Mouse (Mus musculus): ENCODE results near the gene Hs3st6.

Gene Hs3st6

DNA sequence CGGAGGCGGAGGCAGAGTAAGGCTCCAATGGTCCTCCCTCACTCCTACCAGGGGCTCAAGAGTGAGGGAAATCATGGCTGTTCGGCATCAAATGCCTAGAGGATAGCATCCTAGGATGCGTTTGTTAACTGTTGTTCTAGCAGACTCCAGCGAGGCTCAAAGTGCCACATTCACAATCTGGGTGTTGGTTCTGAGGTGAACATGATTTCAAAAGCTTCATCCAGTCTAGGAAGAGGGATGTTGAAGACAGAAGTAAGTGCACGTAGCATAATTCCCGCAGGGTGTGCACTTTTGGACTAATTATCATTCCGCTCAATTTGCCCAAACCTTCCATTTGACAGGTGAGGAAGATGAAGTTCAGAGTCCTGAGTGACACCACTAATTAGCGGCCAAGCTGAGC is 45.4 kb downstream of the Hs3st6 start:
- no peaks in the 10 kb centered on the region for H3K36me3 ChIP-seq (ENCODE audit: insufficient read depth, low read length)
- TF ChIP-seq CTCF (conservative IDR thresholded peaks at IDR 0.05; ENCODE audit: low read length) (no peak), POU5F1 (IDR thresholded peaks at IDR 0.05; ENCODE audit: borderline replicate concordance, low read length) (no peak), NANOG (IDR thresholded peaks at IDR 0.05; ENCODE audit: borderline replicate concordance, low read length) (no peak)
- H3K9me3 ChIP-seq (ENCODE audit: low read length), result no peaks in the 10 kb centered on the region
- H3K4me3 ChIP-seq (replicated peaks; ENCODE audit: low read length), result no peak overlapping the region
- H3K4me1 ChIP-seq (replicated peaks; ENCODE audit: low read depth, low read length), result peaks cover 25% of the 10 kb centered on the region
- no peaks in the 10 kb centered on the region for H3K27me3 ChIP-seq (ENCODE audit: insufficient read depth, low read length)

GRCm38 (mm10) chr17:24799476-24799875 is 46.7 kb downstream of the Hs3st6 start:
- Histone ChIP-seq H3K36me3 (ENCODE audit: insufficient read depth, low read length) (no peaks in the 10 kb centered on the region), H3K27me3 (ENCODE audit: insufficient read depth, low read length) (no peaks in the 10 kb centered on the region), H3K9me3 (ENCODE audit: low read length) (no peaks in the 10 kb centered on the region), H3K4me3 (replicated peaks; ENCODE audit: low read length) (no peak overlapping the region), H3K4me1 (replicated peaks; ENCODE audit: low read depth, low read length) (peaks cover 30% of the 10 kb centered on the region)
- TF ChIP-seq NANOG (IDR thresholded peaks at IDR 0.05; ENCODE audit: borderline replicate concordance, low read length) (no peak), POU5F1 (IDR thresholded peaks at IDR 0.05; ENCODE audit: borderline replicate concordance, low read length) (no peak)

- H3K4me3 ChIP-seq (replicated peaks; ENCODE audit: low read length), result no peak overlapping the region
Measured at GRCm38 (mm10) chr17:24800524-24800923, 47.7 kb downstream of the Hs3st6 start.

DNA sequence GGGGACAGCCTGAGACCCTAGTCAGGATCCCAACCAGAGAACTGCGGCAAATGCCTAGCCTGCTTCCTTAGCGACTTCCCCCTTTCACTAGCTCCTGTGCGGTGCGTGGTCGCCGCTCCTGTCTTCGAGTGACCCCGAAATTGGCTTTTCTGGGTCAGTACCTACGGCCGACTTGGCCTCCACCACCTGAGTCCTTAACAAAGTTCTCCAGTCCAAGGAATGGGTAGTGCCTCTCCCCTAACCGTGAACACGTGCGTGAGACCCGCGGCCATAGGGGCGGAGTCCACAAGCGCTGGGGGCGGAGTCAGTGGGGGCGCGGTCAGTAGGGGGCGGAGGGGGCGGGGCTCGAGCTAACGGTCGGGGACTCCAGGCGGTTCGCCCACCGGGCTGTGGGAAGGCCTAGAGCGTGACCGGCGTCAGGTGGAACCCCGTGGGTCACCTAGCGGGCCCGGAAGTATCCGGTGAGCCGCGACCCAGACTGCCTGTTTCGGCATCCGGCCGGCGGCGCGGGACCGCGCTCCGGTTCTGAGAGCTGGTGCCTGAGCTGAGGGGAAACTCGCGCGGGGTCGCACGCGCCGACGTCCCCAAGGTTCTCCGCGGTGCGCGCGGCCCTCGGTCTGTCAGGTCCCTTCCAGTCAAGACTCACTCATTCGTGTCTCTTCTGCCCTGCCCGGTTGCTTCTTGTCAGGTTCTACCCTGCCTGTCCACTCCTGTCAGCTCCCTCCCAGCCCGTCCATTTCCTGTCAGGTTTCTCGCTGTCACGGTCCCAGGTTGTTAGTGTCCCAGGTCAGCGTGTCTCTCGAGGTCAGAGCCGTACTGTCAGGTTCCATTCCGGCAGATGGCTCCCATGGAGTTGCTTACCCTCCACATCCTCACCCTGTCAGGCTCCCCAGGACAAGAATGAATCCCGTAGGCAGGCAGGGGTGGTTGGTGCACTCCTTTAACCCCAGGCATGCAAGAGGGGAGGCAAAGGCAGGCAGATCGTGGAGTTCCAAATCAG is 51.5 kb downstream of the Hs3st6 start, which contains the start of gene Meiob:
TSS of gene Meiob (plus strand) at position 338 of the 1,000 bp plus-strand sequence.
- H3K9me3 ChIP-seq (ENCODE audit: low read length), result peaks cover 5% of the 10 kb centered on the region; the same call in 1 of the 2 replicates
- TF ChIP-seq POU5F1 (IDR thresholded peaks at IDR 0.05; ENCODE audit: borderline replicate concordance, low read length) (no peak), CTCF (conservative IDR thresholded peaks at IDR 0.05; ENCODE audit: low read length) (no peak), NANOG (IDR thresholded peaks at IDR 0.05; ENCODE audit: borderline replicate concordance, low read length) (no peak)
- no peaks in the 10 kb centered on the region for H3K27me3 ChIP-seq (ENCODE audit: insufficient read depth, low read length)
- H3K4me3 ChIP-seq (replicated peaks; ENCODE audit: low read length), result peak within 1 kb of the TSS; percentile 82
- H3K4me1 ChIP-seq (replicated peaks; ENCODE audit: low read depth, low read length), result peaks cover 23% of the 10 kb centered on the region
- no peaks in the 10 kb centered on the region for H3K36me3 ChIP-seq (ENCODE audit: insufficient read depth, low read length)

More at GRCm38 (mm10) chr17:24800524-24800923, 47.7 kb downstream of the Hs3st6 start:
- H3K27me3 ChIP-seq (ENCODE audit: insufficient read depth, low read length), result no peaks in the 10 kb centered on the region
- peaks cover 5% of the 10 kb centered on the region; the same call in 1 of the 2 replicates for H3K9me3 ChIP-seq (ENCODE audit: low read length)
- peaks cover 23% of the 10 kb centered on the region for H3K4me1 ChIP-seq (replicated peaks; ENCODE audit: low read depth, low read length)
- no peak for TF ChIP-seq NANOG (IDR thresholded peaks at IDR 0.05; ENCODE audit: borderline replicate concordance, low read length)
- no peak for TF ChIP-seq CTCF (conservative IDR thresholded peaks at IDR 0.05; ENCODE audit: low read length)
- no peak for TF ChIP-seq POU5F1 (IDR thresholded peaks at IDR 0.05; ENCODE audit: borderline replicate concordance, low read length)
- H3K36me3 ChIP-seq (ENCODE audit: insufficient read depth, low read length), result no peaks in the 10 kb centered on the region

All from E14TG2a.4 (cell line).